Mouse (Mus musculus) common myeloid progenitor, adult 5-6 weeks (primary cell): ENCODE data around the gene Ralgps1. TPM values are rescaled to one million over a fixed set of nuclear protein-coding genes. Genes with fewer than 3 reads are reported as not detected.

Source experiments
- ATAC-seq: replicated peaks from 2 replicates; pipeline ENCODE4 v1.8.0; 2016; ENCODE audit warnings: low read depth, mild to moderate bottlenecking, moderate TSS enrichment, inconsistent platforms; ENCODE audit not compliant: poor library complexity, severe bottlenecking
- total RNA-seq: library from RNA; stranded (forward); fragments of 200-1000, 187-1606 nt; gene quantifications from 2 replicates; pipeline ENCODE4 v1.2.3, GENCODE M21; 2017

Ralgps1 gene
- total RNA-seq, 1 experiment from 2014 or later: 2.3 TPM

DNA sequence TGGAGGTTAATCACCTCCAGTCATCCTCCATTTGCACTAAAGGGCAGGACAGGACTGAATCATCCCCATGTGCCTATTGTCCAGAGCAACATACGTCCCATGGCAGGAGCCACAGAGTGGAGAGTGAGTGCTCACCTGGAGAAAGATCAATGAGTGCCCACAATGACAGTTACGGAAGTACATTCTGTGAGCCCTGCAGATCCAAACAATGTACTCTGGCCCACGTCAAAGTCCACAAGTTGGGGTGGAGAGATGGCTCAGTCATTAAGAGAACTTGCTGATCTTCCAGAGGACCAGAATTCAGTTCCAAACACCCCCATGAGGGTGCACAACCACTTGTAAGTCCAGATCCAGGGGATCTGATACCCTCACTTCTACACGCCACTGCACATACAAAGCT is 7.4 kb downstream of the Ralgps1 start:
- no peak for ATAC-seq

DNA sequence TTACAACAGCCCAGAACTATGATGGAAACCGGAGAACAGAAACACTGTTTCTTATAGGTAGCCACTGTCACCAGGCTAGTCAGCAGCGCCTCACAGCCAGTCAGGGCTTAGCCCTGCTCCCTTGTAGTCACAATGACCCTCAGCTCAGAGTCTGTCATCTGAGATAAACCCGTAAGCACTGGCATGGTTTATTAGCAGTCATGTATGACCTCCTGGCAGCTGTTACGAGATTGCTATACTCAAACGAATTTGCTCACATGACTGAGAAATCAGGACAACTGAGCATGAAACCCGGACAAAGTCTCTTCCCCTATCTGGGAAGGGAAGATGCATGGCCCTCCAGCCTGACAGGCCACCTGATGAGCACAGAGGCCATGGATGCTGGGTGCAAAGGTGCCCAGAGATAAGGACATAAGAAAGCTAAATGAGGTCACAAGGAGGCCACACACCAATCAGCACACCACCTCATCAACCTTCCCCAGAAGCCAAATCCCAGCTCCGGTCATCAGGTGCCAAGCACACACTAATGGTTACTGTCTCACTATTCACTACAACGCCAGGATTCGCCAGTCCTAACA is 10.1 kb downstream of the Ralgps1 start:
- ATAC-seq: no peak

DNA sequence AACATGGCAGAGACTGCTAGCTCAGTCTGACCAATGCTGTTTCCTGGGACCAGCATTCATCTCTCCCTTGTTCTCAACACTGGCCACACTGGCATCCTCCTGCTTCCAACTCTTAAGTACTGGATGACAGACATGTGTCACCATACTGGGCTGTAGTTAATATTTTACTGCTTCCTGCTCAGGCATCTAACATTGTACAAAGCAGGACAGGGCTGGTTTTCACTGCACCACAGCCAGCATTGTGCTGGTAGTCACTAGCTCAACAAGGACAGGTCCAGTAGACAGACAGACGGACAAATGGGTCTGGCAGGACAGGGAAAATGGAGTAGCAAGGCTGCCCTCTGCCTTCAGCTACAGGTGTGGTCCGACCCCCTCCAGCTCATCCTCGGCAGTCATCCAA is 10.7 kb downstream of the Ralgps1 start:
- ATAC-seq: no peak

DNA sequence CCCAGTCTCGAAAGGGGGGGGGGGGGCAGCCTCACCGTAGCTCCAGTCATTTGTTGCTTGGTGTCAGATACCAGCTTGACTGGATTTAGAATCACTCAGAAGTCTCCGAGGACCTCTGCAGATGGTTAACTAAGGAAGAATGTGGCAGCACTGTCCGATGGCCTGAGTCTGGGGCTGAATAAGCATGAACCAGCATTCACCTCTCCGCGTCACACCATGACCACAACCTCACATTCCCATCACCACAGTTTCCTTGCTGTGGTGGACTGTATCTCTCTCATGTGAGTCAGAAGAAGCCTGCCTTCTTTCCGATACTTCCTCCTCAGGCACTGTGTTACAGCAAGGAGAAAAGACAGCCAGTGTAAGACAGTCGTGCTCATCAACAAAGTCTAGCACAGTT is 12.1 kb downstream of the Ralgps1 start:
- ATAC-seq: peak; percentile 99

DNA sequence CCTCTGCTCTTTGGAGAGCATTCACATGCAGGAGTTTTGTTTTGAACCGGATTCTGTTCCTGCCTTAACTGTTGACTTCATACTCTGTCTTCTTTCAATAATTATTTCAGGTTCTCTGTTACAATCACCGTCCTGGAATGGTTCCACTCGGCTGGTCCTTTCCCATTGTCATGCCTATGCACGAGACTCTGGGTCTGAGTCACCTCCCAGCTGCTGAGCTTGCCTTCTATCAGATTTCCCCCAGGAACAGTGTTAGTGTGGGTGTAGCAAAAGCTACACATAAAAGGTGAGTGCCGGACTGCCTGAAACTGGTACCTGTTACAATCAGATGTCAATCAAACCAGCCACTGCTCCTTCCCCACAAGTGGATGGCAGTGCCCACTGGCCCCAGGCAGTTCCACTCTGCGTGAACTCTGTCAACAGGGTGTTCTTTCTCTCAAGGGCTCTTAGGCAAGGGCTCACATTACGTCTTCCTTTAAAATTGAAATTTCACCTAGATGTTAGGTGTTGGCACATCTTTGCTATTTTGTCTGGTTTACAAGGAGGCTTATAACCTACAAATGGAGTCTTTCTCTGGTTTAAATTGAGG is 13.9 kb downstream of the Ralgps1 start:
- no peak for ATAC-seq

DNA sequence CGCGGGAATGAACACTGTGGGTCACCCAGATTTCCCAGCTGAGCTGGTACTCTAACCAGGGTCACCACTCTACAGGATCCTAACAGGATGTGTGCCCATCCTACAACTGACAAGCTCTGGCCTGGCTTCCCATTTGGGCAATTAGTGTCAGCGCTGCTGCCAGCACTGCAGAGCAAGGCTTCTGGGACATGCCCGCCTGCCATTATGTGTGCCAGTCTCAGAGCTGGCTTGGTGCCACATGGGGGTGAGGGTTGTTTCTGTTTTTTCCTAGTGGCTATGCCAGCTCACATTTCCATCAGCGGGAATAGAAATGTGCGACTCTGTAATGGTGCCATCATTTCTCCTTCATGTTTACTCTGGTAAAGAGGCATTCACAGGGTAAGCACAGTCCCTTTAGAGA is 15.7 kb downstream of the Ralgps1 start:
- ATAC-seq: no peak

DNA sequence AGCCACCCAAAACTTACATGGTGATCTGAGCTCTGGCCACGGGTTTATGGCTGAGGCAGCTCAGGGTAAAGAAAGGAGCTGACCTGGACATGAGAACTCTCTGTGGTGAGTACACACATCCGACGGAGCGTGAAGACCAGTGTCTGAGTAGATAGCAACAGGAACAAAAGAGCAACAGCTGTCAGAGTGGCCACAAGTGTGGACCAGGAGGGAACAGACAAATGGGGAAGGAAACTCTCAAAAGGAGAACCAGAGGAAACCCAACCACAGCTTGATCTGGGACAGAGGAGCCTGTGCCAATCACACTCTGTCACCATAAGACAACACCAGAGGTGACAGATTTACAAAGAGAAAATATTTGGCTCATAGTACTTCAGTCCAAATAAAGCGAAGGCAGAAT is 17.9 kb downstream of the Ralgps1 start:
- ATAC-seq: peak; percentile 87

DNA sequence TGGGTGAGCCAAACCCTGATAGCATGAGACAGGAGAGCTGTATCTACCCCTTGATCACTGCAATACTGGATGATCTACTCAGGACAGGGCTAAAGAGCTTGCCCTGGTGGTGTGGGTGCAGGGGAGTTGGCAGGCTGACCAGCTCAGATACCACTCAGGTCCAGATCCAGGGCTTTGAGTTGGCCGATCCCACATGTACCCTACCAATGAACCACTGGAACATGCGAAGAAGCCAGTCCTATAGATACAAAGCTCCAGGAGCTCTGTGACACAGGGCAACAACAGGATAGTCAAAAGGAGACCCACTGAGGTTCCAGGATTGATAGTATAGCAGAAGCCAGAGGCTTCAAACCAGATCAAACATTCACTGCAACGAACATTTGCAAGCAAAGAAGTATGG is 19.8 kb downstream of the Ralgps1 start:
- no peak for ATAC-seq

DNA sequence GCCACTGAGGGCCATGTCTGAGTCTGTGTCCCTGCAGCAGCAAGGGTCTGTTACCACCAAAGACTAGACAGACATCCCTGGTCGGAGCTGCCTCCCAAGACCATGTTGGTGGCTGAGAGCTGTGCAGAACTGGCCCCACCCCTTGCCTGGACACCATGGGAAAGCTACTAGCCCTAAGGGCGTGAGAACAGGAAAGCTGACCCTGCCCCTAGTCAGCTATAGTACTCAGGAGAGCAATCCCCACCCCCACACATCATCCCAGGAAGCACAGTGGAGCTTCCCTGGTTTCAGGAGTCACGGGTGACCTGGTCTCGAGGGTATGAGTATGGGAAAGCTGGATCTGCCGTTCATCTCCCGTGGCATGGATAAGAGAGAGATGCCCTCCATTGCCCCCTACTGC is 20.4 kb downstream of the Ralgps1 start:
- no peak for ATAC-seq

DNA sequence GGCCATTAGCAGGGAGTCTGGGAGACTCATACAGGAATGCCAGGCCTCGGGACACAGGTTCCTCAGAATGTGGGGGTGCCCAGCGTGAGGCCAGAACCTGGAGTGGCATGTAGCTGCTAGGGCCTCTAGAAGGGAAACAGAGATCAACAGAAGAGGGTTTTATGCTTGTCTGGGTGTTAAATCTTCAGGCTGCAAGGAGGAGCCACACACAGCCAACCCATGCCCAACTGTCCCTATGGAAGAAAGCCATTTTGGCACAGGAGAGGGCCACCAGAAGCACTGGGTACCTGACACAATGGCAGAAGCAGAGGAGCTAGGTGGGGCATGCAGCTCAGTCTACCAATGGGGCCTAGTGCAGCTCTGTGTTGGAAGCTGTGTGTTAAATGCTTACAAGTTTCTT is 21.7 kb downstream of the Ralgps1 start:
- ATAC-seq: no peak

DNA sequence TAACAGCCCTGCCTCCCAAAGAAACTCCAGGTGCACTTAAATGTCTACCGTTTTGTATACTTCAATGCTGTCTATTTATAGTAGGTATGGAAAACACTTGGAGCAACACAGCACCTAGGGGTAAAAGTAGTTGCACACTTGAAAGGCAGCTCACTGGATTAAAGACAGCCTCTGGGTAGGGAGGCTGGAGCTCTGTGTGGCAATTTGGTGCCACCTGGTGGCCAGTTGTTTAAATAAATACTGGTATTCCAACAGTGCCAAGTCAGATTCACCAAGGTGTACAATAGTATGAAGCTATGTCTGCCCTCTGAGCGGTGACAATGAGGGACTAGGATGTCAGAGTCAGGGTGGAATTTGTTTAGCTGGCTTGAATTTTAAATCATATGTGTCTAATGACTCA is 22.2 kb downstream of the Ralgps1 start:
- peak; percentile 34 for ATAC-seq

DNA sequence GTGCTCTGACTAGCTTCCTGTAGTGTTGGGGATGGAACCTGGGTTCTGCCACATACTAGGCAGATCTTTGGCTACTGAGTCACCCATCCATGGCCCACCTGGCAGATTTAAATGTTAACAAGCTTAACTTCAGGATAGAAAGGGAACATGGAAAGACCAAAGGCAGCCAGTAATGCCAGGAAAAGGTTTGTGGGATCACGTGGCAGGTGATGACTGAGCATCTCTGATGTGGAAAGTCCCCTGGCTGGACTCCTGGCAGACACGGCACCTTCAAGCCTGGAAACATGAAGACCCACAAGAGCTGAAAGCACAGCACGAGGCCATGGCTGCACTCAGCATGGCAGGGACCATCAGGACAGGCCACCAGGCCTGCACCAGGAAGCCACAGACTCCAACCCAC is 23.0 kb downstream of the Ralgps1 start:
- no peak for ATAC-seq

DNA sequence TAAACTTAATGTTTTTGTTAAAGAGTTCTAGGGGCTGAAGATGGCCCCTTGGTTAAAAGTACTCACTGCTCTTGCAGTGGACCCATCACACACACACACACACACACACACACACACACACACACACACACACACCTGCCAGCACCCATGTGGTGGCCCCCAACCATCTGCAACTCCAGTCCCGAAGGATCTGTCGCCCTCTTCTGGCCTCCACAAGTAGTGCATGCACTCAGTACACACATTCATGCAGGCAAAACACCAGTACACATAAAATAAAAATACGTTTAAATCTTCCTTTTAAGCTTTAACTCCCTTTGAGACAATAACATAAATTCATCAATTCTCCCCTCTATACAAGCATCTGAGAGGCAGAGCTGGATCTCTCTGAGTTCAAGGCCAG is 23.7 kb downstream of the Ralgps1 start:
- no peak; the same call in 1 of the 2 replicates for ATAC-seq

DNA sequence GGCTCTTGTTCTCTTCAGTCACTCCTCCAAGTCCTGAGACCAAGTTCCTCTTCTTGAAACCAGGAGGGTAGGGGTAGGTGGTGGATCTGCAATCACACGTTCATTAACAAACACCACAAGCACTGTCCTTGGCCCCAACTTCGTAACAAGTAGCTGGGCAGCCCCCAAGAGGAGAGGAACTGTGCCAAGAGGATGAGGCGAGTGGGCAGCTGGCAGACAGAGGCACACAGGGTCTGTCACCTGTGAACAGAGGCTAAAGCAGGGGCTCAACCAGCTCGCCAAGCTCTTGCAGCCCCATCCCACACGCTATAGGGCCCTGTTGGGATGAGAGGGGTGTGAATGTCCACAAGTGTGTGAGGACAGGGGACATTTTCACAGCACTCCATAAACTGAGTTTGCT is 24.5 kb downstream of the Ralgps1 start:
- ATAC-seq: peak; percentile 16; the same call in 1 of the 2 replicates

DNA sequence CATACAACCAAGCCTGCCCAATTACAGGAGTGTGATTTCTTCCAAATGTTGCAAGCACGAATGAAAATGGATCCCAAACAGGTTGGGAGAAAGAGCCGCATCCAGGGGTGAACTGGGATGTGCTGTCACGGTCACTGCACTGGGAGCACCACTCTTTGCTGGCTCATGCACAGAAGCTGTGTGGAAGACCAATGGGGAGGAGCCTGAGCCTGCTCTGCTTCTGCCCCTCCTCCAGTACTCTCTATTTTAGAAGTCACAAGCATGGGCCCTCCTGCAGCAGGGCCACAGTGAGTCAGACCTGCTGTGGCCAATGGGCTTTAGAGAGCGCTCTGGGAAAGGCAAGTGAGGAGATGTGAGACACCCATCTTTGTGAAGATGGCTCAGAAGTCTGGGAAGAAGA is 25.3 kb downstream of the Ralgps1 start:
- ATAC-seq: no peak

DNA sequence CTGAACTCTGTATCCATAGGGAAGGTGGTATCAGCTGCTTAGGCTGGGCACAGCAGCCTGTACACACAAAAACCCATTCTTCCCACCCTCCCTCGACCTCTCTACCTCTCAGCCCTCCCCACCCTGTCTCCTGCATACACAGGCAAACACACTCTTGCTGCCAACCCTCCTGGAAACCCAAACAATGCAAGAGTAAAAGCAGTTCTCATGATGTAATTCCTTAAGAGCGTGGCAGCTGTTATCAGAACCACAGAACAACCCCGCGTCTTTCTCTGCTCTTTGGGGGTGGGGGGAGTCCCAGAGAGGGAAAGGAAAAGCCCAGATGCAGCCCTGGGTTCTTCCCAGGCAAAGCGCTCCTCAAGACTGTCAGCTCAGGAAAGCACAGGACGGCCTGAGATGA is 25.8 kb downstream of the Ralgps1 start:
- ATAC-seq: no peak

DNA sequence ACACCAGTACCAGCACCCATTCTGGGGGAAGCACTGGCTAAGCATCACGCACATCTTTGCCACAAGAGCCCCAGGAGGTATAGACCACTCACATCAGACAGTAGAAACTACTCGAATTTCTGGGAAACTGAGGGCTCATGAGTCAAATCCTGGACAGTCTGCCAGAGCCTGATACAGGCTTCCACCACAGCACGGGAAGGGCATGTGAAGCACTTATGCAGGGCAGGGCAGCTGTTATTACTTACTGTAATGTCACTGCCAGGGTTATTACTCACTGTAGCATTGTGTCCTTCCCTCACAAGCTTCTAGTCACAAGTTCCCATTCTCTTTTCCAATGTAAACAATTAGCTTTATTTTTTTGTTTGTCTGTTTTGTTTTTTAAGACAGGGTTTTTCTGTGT is 27.9 kb downstream of the Ralgps1 start:
- ATAC-seq: no peak

DNA sequence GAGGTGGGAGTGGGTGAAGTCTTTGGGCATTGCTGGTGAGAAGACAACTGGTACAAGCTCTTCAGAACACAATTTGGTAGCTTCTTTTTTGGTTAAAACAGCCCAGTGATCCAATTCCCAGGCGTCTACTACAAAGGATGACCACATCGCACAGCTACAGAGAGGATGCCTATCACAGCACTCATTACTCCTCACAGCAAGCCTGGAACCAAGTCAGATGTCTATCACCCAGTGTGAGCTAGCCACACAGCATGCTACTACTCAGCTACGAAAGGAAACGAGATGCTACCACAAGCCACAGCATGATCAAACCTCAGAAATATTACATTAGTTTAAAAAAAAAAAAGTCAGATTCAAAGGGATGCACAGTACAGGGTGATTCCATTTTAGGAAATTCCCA is 29.1 kb downstream of the Ralgps1 start:
- ATAC-seq: peak; percentile 68; the same call in 1 of the 2 replicates

DNA sequence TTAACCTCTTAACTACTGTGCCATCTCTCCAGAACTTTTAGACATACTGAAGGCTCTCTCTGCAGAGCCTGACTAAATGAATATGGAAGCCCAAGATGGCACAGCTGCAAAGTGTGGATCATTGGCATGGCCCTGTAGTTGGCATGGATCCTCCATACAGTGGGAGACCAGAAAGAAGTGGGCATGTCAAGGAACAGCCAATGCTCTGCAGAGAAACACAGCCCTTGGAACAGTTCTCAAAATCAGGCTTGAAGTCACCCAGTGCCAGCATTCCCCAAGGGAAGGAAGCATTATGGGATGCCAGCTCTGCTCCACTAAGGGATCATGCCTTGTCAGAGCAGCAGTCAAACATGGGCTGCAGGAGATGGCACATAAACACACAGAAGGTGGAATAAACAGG is 35.5 kb downstream of the Ralgps1 start:
- ATAC-seq: no peak

DNA sequence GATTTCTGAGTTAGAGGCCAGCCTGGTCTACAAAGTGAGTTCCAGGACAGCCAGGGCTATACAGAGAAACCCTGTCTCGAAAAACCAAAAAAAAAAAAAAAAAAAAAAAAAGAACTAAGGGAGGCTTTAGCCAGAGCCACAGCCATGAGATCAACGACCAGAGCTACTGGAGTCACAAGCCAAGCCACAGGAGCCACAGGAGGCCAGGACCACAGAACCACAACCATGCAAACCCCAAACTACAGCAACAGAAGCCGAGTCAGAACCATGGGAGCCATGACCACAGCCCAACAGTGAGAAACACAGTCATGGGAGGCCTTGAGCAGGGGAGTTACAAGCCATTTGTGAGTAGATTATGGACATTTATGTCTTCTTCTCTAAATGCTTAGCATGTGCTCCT is 41.7 kb downstream of the Ralgps1 start:
- ATAC-seq: peak; percentile 50

DNA sequence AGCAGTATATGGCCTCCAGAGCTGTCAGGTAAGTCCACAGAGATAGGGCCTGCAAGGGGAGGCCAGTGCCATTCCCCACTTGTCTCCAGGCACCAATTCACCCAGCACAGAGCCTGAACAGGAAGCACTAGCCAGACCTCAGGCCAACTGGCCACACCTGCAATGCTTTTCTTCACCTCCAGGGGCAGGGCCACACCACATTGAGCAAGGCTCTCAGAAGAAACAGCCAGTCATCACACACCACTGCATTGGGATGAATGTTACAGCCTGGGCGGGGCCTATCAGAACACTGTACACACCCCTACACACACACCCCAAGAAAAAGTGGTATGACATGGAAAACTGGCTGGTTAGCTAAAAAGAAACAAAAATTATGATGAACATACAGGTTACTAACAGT is 42.3 kb downstream of the Ralgps1 start:
- peak; percentile 95 for ATAC-seq

DNA sequence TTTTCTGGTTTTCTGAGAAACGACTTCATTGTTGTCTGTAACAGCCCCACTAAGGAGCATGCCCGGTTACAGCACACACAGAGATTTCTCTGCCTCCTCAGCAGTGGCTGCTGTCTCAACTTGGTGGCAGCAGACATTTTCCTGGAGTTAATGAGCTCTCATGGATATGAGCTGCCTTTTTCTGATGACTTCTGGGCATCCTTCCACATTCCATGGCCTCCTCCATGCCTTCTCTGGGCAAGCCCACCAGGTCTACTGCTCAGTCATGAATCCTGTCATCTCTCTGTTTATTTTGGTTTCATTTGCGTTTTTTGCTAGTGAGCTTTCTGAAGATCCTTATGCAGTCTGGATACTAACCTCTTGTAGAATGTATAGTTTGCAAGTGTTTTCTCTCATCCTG is 45.9 kb downstream of the Ralgps1 start:
- no peak for ATAC-seq
